Mouse (Mus musculus) liver, embryonic 11.5 days (tissue): ENCODE measurements around the gene Hist1h3f. TPM values are rescaled to one million over a fixed set of nuclear protein-coding genes. Genes with fewer than 3 reads are reported as not detected.

Experiments used
- ATAC-seq: fragments of 200-750 bp; cut with Nextera tagmentation; replicated peaks from 2 replicates; pipeline ENCODE4 v1.8.0; 2017; ENCODE audit warnings: moderate number of reproducible peaks, mild to moderate bottlenecking, moderate TSS enrichment, moderate library complexity; ENCODE audit not compliant: low FRiP score
- DNase-seq: peaks from one replicate; pipeline ENCODE4 v3.0.0-alpha.2; 2017; ENCODE audit warnings: low spot score
- H3K27ac ChIP-seq: fragments of 300-500 bp; sonication (generic); 2 replicates; pipeline ENCODE4 v1.5.1; 2014; ENCODE audit warnings: mild to moderate bottlenecking, low read depth, low read length, control low read depth
- H3K27me3 ChIP-seq: fragments of 300-500 bp; sonication (generic); replicated peaks from 2 replicates; pipeline ENCODE4 v1.6.1; 2014; ENCODE audit warnings: low read length, mixed read lengths; ENCODE audit not compliant: control insufficient read depth, insufficient read depth
- H3K36me3 ChIP-seq: fragments of 300-500 bp; sonication (generic); 2 replicates; pipeline ENCODE4 v1.6.1; 2014; ENCODE audit warnings: mild to moderate bottlenecking, low read length, moderate library complexity, mixed read lengths; ENCODE audit not compliant: control insufficient read depth, insufficient read depth
- H3K4me1 ChIP-seq: fragments of 300-500 bp; sonication (generic); replicated peaks from 2 replicates; pipeline ENCODE4 v1.6.1; 2014; ENCODE audit warnings: low read length, mixed read lengths; ENCODE audit not compliant: control insufficient read depth, insufficient read depth
- H3K4me2 ChIP-seq: fragments of 300-500 bp; sonication (generic); 2 replicates; pipeline ENCODE4 v1.6.1; 2014; ENCODE audit warnings: mild to moderate bottlenecking, control low read depth, moderate library complexity
- H3K4me3 ChIP-seq: fragments of 300-500 bp; sonication (generic); 2 replicates; pipeline ENCODE4 v1.5.1; 2014; ENCODE audit warnings: low read depth, low read length, control low read depth
- H3K9ac ChIP-seq: fragments of 300-500 bp; sonication (generic); 2 replicates; pipeline ENCODE4 v1.6.1; 2014; ENCODE audit warnings: low read depth, low read length, control low read depth
- H3K9me3 ChIP-seq: fragments of 300-500 bp; sonication (generic); 2 replicates; pipeline ENCODE4 v1.6.1; 2016; ENCODE audit warnings: low read length, inconsistent platforms, mixed read lengths; ENCODE audit not compliant: control insufficient read depth
- WGBS: fragments of 180-500 bp; shearing (Covaris S2); extraction: QIAGEN DNeasy Blood & Tissue Kit; methylation state at CpG from one replicate; pipeline ENCODE4 v1.1.7; 2014; 5-methylcytosine and 5-hydroxymethylcytosine counted together
- polyA plus RNA-seq: library from polyadenylated mRNA; unstranded; fragments of >200 nt; fragmentation: Nextera tagmentation; extraction: Ambion mirVana; gene quantifications from 2 replicates; pipeline ENCODE4 v1.2.1, GENCODE M21; 2014

The Hist1h3f gene
- polyA plus RNA-seq, 1 experiment from 2014 or later = 0.62 TPM

DNA sequence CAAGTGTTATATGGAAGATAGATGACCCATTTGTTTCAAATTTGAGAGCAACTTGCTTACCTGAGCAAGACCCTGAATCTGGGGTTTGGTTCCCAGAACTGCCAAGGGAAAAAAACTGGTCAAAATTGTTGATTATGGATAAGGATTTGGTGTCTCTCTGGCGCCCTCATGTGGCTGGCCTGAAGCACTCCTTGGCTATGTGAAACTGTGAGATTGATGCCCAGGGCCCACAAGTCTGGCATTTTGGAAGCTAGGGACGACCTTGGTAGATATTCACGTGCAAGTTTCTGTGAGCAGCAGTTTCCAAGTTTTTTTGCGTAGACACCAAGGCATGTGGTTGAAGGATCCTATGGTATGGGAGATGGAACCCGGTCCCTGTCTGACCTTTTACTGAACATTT is 19.2 kb upstream of the Hist1h3f start:
- no peak for ATAC-seq
- H3K36me3 ChIP-seq = no peaks in the 10 kb centered on the region
- H3K4me3 ChIP-seq = no peak overlapping the region
- peak; percentile 78 for DNase-seq
- 8% methylated on average over 5 of the region's 5 CpGs for WGBS
- no peak overlapping the region for H3K27ac ChIP-seq
- no peak overlapping the region for H3K9ac ChIP-seq
- H3K4me2 ChIP-seq = peak overlapping the region; percentile 31
- no peaks in the 10 kb centered on the region for H3K27me3 ChIP-seq
- H3K9me3 ChIP-seq = no peaks in the 10 kb centered on the region
- H3K4me1 ChIP-seq = peaks cover 25% of the 10 kb centered on the region

DNA sequence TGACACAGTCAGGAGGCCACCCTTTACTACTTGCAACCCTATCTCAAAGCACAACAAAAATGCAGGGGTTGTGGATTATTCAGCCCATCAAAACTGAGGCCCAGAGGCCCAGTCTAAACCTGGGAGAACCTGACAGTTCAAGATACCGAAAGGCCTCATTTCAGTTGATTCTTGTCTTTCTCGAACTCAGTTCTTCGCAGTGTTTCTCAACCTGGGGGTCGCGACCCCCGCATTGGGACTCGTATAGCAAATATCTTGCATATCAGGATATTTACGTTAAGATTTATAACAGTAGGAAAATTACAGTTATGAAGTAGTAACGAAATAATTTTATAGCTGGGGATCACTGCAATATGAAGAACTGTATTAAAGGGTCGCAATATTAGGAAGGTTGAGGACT is 18.0 kb upstream of the Hist1h3f start:
- H3K4me1 ChIP-seq = peaks cover 19% of the 10 kb centered on the region
- H3K4me2 ChIP-seq = peak overlapping the region; percentile 71
- WGBS = 2% methylated on average over 10 of the region's 10 CpGs
- peak overlapping the region; percentile 2; the same call in 1 of the 2 replicates for H3K27ac ChIP-seq
- H3K36me3 ChIP-seq = no peaks in the 10 kb centered on the region
- H3K9ac ChIP-seq = peak overlapping the region; percentile 1
- no peaks in the 10 kb centered on the region for H3K27me3 ChIP-seq
- H3K4me3 ChIP-seq = peak overlapping the region; percentile 50
- ATAC-seq = no peak
- no peaks in the 10 kb centered on the region for H3K9me3 ChIP-seq
- DNase-seq = no peak

DNA sequence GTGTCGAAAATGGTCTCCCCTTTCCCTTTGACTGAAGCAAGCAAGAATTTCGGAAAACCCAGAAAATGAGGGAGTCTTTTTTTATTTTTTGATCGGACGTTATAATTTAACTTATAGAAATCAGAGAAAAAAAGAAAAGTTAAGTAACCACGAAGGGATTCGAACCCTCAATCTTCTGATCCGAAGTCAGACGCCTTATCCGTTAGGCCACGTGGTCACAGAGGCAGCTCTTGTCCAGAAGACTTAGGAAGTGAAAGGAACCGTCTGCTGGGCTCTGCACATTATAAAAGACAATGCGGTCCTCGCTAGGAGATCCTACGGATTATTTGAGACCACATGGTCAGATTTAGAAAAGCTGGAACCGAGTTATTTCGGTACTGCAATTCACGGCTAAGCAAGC is 17.5 kb upstream of the Hist1h3f start:
- H3K9me3 ChIP-seq = no peaks in the 10 kb centered on the region
- ATAC-seq (0 out of 2 replicates have a peak, but pooled peaks have one; percentile 24), DNase-seq (peak; percentile 90)
- H3K36me3 ChIP-seq = no peaks in the 10 kb centered on the region
- peak overlapping the region; percentile 58 for H3K9ac ChIP-seq
- H3K4me1 ChIP-seq = peaks cover 15% of the 10 kb centered on the region
- H3K4me3 ChIP-seq = peak overlapping the region; percentile 50
- H3K4me2 ChIP-seq = peak overlapping the region; percentile 71
- peak overlapping the region; percentile 11; the same call in 1 of the 2 replicates for H3K27ac ChIP-seq
- WGBS = under 1% methylated on average over 17 of the region's 17 CpGs
- no peaks in the 10 kb centered on the region for H3K27me3 ChIP-seq

DNA sequence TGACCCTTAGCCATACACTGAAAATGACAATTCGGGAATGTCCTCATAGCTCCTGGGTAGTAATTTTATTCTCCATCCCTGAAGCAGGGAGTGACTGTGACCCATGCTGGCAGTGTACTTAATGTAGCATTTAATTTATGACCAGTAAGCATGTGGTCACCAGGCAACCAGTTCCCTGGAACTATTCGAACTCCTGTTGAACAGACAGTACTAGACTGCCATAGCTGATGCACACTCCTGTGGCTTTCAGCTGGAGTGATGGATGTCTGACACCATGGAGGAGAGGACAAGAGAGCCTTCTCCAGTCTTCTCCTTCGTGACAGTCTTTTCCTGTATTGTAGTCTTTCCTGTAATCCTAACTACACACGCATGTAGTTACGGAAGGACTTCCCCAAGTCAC is 14.8 kb upstream of the Hist1h3f start:
- Histone ChIP-seq H3K4me2 (peak overlapping the region; percentile 25; the same call in 1 of the 2 replicates), H3K27ac (no peak overlapping the region; the same call in 1 of the 2 replicates), H3K9me3 (no peaks in the 10 kb centered on the region), H3K36me3 (no peaks in the 10 kb centered on the region), H3K27me3 (no peaks in the 10 kb centered on the region), H3K4me1 (peaks cover 17% of the 10 kb centered on the region), H3K9ac (no peak overlapping the region), H3K4me3 (no peak overlapping the region)
- DNase-seq (no peak), ATAC-seq (no peak)
- WGBS = 80% methylated on average over 5 of the region's 5 CpGs

DNA sequence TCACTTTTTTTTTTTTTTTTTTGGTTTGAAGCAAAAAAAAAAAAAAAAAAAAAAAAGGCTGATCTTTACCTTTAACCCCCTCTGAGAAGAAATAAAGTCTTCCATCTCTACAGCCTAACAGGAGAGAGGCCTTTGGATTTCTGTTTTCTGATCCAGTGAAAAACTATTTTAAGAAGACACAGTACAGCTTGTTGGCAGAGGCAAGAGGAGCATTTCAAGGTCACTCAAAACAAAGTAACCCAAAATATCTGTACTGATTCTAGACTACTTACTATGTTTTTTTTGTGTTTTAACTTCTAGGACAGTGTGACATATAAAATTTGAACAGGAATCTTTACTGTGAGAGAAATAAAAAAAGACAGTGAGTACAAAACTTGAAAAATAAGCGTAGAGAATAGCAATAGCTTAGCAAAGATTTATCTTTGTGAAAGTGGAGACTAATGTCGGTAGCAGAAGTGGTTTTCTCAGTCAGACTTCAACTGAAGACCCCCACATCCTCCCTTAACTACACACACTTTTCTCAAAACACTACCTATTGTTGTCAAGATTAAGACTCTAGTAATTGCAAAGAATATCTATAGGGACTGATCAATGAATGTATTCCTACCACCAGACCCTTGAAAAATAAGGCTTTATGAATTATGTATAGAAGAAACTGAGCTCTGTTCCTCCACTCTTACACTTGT is 14.2 kb upstream of the Hist1h3f start:
- no peak for ATAC-seq
- 22% methylated on average over 2 of the region's 2 CpGs for WGBS
- no peaks in the 10 kb centered on the region for H3K36me3 ChIP-seq
- H3K27me3 ChIP-seq = no peaks in the 10 kb centered on the region
- H3K27ac ChIP-seq = peak overlapping the region; percentile 100; the same call in 1 of the 2 replicates
- peaks cover 17% of the 10 kb centered on the region for H3K4me1 ChIP-seq
- no peaks in the 10 kb centered on the region for H3K9me3 ChIP-seq
- H3K4me3 ChIP-seq = peak overlapping the region; percentile 65
- H3K4me2 ChIP-seq = peak overlapping the region; percentile 88
- H3K9ac ChIP-seq = peak overlapping the region; percentile 94
- DNase-seq = no peak

DNA sequence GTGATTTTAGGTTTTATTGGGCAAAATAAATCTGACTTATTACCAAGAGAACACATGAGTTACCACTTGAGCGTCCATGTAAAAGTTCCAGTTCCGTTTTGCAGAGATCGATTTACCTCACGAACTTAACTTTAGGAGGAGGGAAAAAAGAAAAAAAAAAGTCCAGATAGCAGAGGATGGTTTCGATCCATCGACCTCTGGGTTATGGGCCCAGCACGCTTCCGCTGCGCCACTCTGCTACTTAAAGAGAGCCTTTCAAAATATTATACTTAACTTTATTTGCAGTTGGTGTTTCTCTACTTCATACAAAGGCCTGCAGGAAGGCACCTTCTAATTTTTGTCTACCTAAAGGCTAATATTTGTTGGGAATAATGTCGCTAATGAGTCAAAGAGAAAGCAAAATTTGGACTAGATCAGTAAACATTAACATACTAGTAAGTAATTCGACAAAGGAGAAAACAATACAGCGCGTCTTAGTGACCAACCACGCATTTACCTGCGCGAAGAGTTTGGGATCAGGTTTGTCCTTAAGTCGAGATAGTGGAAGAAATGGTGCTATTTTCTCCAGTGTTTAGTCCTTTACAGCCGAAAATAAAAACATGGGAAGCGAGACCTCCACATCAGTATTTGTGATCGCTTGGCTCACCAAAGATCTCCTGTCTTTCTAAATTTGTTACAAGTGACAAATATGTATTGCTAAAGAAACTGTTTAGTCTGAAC is 13.5 kb upstream of the Hist1h3f start:
- H3K9ac ChIP-seq = peak overlapping the region; percentile 94
- peak overlapping the region; percentile 65 for H3K4me3 ChIP-seq
- no peak for DNase-seq
- no peak for ATAC-seq
- WGBS = under 1% methylated on average over 20 of the region's 20 CpGs
- H3K4me1 ChIP-seq = peaks cover 17% of the 10 kb centered on the region
- H3K36me3 ChIP-seq = no peaks in the 10 kb centered on the region
- H3K27ac ChIP-seq = peak overlapping the region; percentile 100
- H3K4me2 ChIP-seq = peak overlapping the region; percentile 88
- no peaks in the 10 kb centered on the region for H3K27me3 ChIP-seq
- H3K9me3 ChIP-seq = no peaks in the 10 kb centered on the region

DNA sequence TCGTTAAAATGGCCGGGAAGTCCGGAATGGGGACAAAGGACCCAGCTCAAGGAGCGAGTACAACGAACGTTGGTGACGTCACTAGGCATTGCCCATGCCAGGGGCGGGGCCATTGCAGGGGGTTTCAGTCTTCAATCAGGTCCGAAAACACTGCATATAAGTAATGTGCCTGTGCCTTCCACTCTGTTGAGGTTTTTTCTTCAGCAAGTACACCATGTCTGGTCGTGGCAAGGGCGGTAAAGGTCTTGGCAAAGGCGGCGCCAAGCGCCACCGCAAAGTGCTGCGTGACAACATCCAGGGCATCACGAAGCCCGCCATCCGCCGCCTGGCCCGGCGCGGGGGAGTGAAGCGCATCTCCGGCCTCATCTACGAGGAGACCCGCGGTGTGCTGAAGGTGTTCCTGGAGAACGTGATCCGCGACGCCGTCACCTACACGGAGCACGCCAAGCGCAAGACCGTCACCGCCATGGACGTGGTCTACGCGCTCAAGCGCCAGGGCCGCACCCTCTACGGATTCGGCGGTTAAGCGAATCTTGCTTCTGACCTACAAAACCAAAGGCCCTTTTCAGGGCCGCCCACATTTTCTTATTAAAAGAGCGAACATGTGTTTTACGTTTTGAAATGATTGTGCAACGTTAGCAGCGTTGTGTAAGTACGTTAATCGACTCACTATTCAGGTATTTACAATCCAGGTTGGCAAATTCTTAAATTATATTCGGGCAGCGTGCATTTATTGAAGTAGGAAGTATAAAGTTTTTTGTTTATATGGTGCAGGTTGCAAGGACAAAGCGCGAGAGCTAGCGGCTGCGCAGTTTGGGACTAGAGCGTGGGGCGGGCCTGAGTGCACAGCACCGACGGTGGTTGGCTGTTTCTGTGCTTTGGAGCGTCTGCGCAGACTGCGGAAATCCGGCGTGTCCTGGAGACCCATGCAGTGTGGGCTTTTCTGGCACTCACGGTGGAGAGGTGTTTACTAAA is 12.7 kb upstream of the Hist1h3f start, which contains the start of gene Hist1h4h:
Gene Hist1h4h (plus strand): TSS at position 150 of the 975 bp plus-strand sequence.
- Histone ChIP-seq H3K4me3 (peak within 1 kb of the TSS; percentile 65), H3K36me3 (no peaks in the 10 kb centered on the region), H3K9ac (peak within 1 kb of the TSS; percentile 94), H3K4me2 (peak within 1 kb of the TSS; percentile 88), H3K9me3 (no peaks in the 10 kb centered on the region), H3K27ac (peak within 1 kb of the TSS; percentile 100), H3K4me1 (peaks cover 15% of the 10 kb centered on the region), H3K27me3 (no peaks in the 10 kb centered on the region)
- under 1% methylated on average over 54 of the region's 70 CpGs for WGBS
- DNase-seq (peak; percentile 96), ATAC-seq (peak; percentile 67)
